Mouse (Mus musculus) stomach, embryonic 15.5 days (tissue): ENCODE measurements around the gene Inppl1. TPM values are rescaled to one million over a fixed set of nuclear protein-coding genes. Genes with fewer than 3 reads are reported as not detected.

Experiments used
- ATAC-seq: fragments of 200-750 bp; cut with Nextera tagmentation; 2 replicates; pipeline ENCODE4 v1.8.0; 2017; ENCODE audit warnings: low read depth, moderate number of reproducible peaks, moderate TSS enrichment; ENCODE audit not compliant: insufficient read depth, low FRiP score
- H3K27ac ChIP-seq: fragments of 300-500 bp; sonication (generic); 2 replicates; pipeline ENCODE4 v1.5.1; 2015; ENCODE audit warnings: mild to moderate bottlenecking, inconsistent platforms
- H3K27me3 ChIP-seq: fragments of 300-500 bp; sonication (generic); replicated peaks from 2 replicates; pipeline ENCODE4 v1.6.1; 2015; ENCODE audit warnings: inconsistent platforms
- H3K36me3 ChIP-seq: fragments of 300-500 bp; sonication (generic); 2 replicates; pipeline ENCODE4 v1.6.1; 2015; ENCODE audit warnings: inconsistent platforms
- H3K4me1 ChIP-seq: fragments of 300-500 bp; sonication (generic); 2 replicates; pipeline ENCODE4 v1.6.1; 2015; ENCODE audit warnings: inconsistent platforms
- H3K4me2 ChIP-seq: fragments of 300-500 bp; sonication (generic); 2 replicates; pipeline ENCODE4 v1.6.1; 2015; ENCODE audit warnings: mild to moderate bottlenecking, inconsistent platforms
- H3K4me3 ChIP-seq: fragments of 300-500 bp; sonication (generic); replicated peaks from 2 replicates; pipeline ENCODE4 v1.5.1; 2015; ENCODE audit warnings: inconsistent platforms
- H3K9ac ChIP-seq: fragments of 300-500 bp; sonication (generic); 2 replicates; pipeline ENCODE4 v1.6.1; 2015; ENCODE audit warnings: inconsistent platforms
- H3K9me3 ChIP-seq: fragments of 300-500 bp; sonication (generic); 2 replicates; pipeline ENCODE4 v1.6.1; 2016; ENCODE audit warnings: inconsistent platforms
- WGBS: fragments of 180-500 bp; shearing (Covaris S2); methylation state at CpG from one replicate; pipeline ENCODE4 v1.1.7; 2015; 5-methylcytosine and 5-hydroxymethylcytosine counted together
- polyA plus RNA-seq: library from polyadenylated mRNA; unstranded; fragments of >200 nt; fragmentation: Nextera tagmentation; extraction: Ambion mirVana; gene quantifications from 2 replicates; pipeline ENCODE4 v1.2.1, GENCODE M21; 2015

Inppl1 gene
- polyA plus RNA-seq, 1 experiment from 2014 or later = 39.7 TPM

DNA sequence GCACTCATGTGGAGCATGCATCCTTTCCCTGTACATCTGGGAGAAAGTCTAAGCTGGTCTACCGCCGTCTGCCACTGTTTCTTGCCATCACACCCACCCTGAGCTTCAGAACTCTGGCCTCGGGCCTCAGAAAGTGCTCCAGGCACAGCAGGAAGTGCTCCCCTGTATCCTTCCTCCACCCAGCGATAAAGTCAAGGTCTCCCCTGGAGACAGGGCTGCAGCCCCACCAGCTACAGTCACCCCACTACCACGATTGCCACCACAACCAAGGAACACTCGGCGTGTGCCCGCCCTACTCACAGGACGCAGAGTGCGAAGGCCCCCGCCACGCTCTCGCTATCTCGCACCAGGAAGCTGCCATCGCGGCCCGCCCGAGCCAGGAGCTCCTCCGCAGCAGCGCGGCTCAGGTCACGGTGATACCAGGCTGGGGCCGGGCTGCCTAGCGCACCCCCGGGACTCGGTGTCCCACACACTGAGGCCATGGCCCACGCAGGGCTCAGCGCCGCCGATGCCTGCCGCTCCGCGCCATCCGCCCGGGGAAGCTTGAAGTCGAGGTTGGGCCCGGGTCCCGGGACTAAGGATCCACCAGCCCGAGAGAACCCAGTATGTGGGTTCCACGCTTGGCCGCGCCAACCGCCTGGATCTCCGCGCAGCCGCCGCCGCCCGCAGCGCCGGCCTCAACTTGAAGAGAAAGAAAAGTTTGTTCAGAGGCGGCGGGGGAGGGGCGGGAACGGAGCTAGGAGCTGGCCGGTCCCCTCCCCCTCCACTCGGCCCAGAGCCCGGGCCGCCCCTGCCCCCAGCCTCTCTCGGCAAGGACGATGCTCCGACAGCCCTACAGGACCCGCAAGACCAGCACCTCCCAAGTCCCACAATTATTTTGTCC lies 1.5 kb downstream of the Inppl1 start:
- Histone ChIP-seq H3K4me3 (peak overlapping the region; percentile 91), H3K36me3 (peaks cover 15% of the 10 kb centered on the region), H3K9me3 (no peaks in the 10 kb centered on the region), H3K27me3 (no peaks in the 10 kb centered on the region), H3K4me2 (peak overlapping the region; percentile 69), H3K9ac (peak overlapping the region; percentile 96), H3K4me1 (peaks cover 20% of the 10 kb centered on the region), H3K27ac (peak overlapping the region; percentile 97)
- ATAC-seq = no peak; the same call in 1 of the 2 replicates
- WGBS = under 1% methylated on average over 62 of the region's 63 CpGs

DNA sequence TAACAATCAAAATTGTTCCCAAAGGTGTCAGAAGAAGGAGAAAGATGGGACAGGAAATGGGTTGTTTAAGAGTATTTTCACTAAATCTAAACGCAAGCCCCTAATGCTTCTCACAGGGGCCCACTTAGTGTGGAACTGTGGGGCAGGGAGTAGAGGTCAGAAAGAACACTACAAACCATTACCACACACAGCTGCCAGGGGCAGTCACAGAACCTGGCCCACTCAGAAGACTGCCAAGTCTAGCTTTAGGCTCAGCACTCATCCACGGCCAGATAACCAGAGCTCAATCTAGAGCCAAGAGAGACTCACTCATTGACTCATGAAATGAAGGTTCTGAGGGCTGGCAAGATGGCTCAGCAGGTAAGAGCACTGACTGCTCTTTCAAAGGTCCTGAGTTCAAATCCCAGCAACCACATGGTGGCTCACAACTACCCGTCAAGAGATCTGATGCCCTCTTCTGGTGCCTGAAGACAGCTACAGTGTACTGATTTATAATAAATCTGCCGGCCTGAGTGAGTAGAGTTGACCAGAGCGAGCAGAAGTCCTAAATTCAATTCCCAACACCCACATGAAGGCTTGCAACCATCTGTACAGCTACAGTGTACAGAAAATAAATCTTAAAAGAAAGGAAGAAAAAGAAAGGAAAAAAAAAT lies 2.4 kb downstream of the Inppl1 start:
- no peak for ATAC-seq
- peak overlapping the region; percentile 69 for H3K4me2 ChIP-seq
- WGBS = 27% methylated on average over 5 of the region's 5 CpGs

DNA sequence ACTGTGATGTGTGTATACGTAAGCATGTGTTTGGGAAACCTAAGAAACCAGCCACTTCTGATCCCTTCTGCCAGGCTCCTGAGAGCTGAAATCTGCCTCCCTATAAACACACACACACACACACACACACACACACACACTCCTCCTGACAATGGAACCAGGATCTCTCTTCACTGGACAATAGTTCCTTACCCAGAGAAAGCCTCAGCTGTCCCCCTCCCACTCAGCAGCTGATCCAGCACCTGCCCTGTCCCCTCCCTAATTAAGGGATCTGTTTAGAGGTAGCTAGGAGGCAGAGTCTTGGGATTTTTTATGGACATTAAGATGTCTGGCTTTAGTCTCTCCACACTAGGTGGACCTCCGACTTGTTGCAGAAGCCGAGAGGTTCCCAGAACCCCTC lies 3.1 kb downstream of the Inppl1 start:
- Histone ChIP-seq H3K27me3 (no peaks in the 10 kb centered on the region), H3K27ac (no peak overlapping the region), H3K4me2 (peak overlapping the region; percentile 69), H3K9me3 (no peaks in the 10 kb centered on the region), H3K9ac (no peak overlapping the region), H3K4me1 (peaks cover 20% of the 10 kb centered on the region), H3K4me3 (peak overlapping the region; percentile 91), H3K36me3 (peaks cover 31% of the 10 kb centered on the region)
- no peak for ATAC-seq
- WGBS = 58% methylated on average over 3 of the region's 3 CpGs

More for the DNA sequence above, 2.4 kb downstream of the Inppl1 start:
- Histone ChIP-seq H3K27ac (peak overlapping the region; percentile 97), H3K36me3 (peaks cover 24% of the 10 kb centered on the region), H3K9me3 (no peaks in the 10 kb centered on the region), H3K4me1 (peaks cover 20% of the 10 kb centered on the region), H3K27me3 (no peaks in the 10 kb centered on the region), H3K4me3 (peak overlapping the region; percentile 91), H3K9ac (peak overlapping the region; percentile 96; the same call in 1 of the 2 replicates)

DNA sequence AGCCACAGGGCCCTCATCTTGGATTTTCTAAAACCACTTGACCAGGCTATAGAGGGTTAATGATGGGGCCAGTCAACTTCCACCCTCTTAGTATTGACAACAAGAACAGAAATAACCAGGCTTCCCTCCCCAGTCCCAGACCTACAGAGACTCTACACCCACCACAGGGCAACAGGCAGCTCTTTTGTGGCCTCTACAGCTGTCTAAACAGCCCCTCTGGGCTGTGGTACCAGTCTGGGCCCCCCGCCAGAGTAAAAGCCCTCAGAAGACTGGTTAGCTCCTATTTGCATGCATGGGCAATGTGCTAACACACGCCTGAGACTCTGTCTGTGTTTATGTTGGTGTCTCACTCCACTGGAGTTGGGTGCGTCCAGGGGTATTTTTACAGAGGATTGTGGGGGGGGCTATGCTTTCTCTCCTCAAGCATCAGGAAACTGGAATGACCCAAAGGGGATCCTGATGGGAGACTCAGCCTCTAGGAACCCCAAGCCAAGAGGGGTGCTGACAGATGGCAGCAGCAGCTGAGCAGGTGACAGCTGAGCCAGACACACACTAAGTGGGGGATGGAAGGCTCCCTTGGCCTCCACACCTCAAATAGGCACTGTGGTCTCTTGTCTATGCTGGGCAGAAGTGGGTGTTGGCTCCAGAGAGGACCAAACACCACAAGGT lies 4.0 kb downstream of the Inppl1 start:
- Histone ChIP-seq H3K4me3 (no peak overlapping the region), H3K9me3 (no peaks in the 10 kb centered on the region), H3K36me3 (peaks cover 39% of the 10 kb centered on the region), H3K27me3 (no peaks in the 10 kb centered on the region), H3K9ac (no peak overlapping the region), H3K4me1 (peaks cover 20% of the 10 kb centered on the region), H3K4me2 (0 out of 2 replicates have a peak overlapping the region, but pooled peaks have one; percentile 23), H3K27ac (no peak overlapping the region)
- WGBS = 54% methylated on average over 3 of the region's 3 CpGs
- ATAC-seq = no peak

DNA sequence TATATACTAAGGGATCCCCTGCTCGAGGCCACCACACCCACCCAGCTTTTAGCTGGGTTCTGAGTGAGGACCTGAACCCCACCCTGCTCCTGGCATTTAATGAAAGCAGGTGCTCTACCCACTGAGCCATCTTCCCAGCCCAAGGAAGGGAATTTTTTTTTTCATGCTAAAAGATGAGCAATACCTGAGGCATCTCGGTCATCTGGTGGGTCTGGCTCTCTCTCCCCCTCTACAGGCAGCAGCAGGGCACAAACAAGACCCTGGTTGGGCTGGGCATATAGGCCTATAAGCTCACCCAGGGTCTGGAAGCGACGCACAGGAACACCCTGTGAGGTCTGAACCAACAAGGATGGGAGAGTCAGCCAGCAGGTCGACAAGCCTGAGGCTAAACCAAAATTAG lies 4.7 kb downstream of the Inppl1 start:
- H3K27ac ChIP-seq = no peak overlapping the region
- no peaks in the 10 kb centered on the region for H3K27me3 ChIP-seq
- H3K36me3 ChIP-seq = peaks cover 46% of the 10 kb centered on the region
- H3K9ac ChIP-seq = no peak overlapping the region
- H3K4me2 ChIP-seq = no peak overlapping the region
- ATAC-seq = no peak
- H3K4me3 ChIP-seq = no peak overlapping the region
- 67% methylated on average over 5 of the region's 5 CpGs for WGBS
- peaks cover 20% of the 10 kb centered on the region for H3K4me1 ChIP-seq
- no peaks in the 10 kb centered on the region for H3K9me3 ChIP-seq

DNA sequence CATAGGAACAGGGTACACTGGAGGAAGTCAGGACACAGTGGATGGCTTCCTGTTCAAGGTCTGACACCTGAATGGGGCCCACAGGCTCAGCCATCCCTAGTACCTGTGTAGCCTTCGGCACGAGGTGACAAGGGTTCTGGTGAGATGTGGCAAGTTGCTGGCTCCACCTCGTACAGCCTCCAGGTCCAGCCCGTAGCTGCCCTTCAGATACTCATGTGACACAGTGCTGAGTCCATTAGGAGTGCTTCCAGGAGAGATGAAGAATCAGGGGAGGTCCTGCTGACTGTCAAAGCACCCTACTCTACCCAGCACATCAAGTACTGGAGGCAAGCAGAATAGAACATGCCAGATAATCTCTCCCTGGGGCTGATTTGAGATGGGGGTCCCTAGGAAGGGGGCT lies 5.7 kb downstream of the Inppl1 start:
- H3K9ac ChIP-seq = no peak overlapping the region
- 85% methylated on average over 4 of the region's 4 CpGs for WGBS

DNA sequence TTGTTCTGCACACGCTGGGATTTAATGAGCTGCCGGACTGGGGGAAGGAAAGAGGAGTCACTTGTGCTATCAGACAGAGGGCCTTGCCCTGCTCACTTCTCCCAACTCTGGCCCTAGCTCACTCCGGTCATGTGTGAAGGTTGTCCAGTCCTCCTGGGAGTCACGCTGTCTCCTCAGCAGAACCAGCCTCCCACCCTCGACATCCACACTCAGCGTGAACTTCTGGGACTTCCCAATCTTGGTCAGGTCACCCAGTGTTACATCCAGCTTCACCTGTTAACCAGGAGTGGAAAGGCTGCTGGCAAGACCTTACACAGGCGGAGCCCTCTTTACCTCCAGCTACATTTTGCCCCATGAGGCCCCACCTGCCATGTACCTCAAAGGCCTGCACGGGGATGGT lies 6.6 kb downstream of the Inppl1 start:
- WGBS = 96% methylated on average over 8 of the region's 8 CpGs
- Histone ChIP-seq H3K9me3 (no peaks in the 10 kb centered on the region), H3K27me3 (no peaks in the 10 kb centered on the region), H3K4me1 (peaks cover 20% of the 10 kb centered on the region), H3K36me3 (peaks cover 61% of the 10 kb centered on the region), H3K27ac (no peak overlapping the region), H3K9ac (no peak overlapping the region), H3K4me3 (no peak overlapping the region), H3K4me2 (no peak overlapping the region)
- no peak for ATAC-seq

More for the DNA sequence above, 5.7 kb downstream of the Inppl1 start:
- Histone ChIP-seq H3K4me2 (no peak overlapping the region), H3K9me3 (no peaks in the 10 kb centered on the region), H3K27ac (no peak overlapping the region), H3K4me1 (peaks cover 20% of the 10 kb centered on the region), H3K4me3 (no peak overlapping the region), H3K36me3 (peaks cover 53% of the 10 kb centered on the region), H3K27me3 (no peaks in the 10 kb centered on the region)
- ATAC-seq = no peak

DNA sequence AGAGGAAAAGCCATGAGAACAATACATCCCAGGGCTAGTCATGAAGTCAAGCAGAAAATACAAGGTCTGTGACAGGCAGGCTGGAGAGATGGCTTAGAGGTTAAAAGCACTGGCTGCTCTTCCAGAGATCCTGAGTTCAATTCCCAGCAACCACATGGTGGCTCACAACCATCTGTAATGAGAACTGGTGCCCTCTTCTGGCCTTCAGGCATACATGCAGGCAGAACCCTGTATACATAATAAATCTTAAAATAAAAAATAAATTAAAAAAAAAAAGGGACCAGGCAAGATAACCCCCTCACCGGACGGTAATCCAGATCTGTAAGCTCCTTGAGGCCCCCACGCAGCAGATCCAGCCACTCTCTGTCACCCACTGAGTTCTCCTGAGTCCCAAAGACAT lies 7.7 kb downstream of the Inppl1 start:
- Histone ChIP-seq H3K27ac (no peak overlapping the region), H3K9ac (no peak overlapping the region), H3K9me3 (no peaks in the 10 kb centered on the region), H3K4me1 (peaks cover 15% of the 10 kb centered on the region), H3K36me3 (peaks cover 72% of the 10 kb centered on the region), H3K27me3 (no peaks in the 10 kb centered on the region), H3K4me3 (no peak overlapping the region), H3K4me2 (no peak overlapping the region)
- WGBS = 90% methylated on average over 3 of the region's 3 CpGs
- no peak for ATAC-seq

DNA sequence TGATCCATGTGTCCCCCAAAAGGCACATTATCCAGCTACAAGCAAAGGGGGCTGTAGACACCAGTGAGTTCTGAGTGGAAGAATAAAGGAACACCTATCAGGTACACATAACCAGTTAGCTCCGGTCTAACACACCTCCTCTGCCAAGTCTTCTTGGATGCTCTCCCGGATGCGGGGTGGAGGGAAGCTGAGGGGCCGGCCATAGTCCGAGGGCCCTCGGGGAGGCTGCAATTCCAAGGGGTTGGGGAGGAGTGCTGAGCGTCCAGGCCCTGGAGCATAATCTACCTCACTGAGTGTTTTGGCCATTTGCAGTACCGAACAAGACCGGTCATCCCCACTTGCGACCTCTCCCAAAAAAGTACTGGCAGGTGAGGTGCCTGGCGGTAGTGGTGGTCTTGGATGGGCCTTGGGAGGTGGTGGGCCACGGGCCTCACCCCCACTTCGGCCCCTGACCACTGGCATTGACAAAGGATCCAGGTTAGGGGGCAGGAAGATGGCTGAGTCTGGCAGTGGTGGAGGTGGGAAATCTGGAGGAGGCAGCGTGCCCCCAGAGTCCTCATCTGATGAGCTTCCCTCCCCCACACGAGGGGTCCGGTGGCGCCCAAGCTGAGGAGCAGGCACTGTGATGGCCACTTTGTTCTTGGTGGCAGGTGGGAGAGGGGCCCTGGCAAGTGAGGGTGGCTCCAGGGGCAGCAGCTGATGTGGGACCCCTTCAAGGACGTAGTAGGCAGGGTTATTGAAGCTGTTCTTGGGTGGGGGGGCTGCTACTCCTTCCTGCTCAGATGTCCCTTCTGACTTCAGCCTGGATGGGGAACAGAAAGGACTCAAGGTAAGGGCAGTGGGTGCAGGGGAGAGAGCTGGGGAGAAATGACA lies 14.0 kb downstream of the Inppl1 start:
- H3K4me3 ChIP-seq = no peak overlapping the region
- peaks cover 26% of the 10 kb centered on the region for H3K27me3 ChIP-seq
- H3K4me1 ChIP-seq = peaks cover 24% of the 10 kb centered on the region
- no peak overlapping the region for H3K27ac ChIP-seq
- H3K9ac ChIP-seq = no peak overlapping the region
- no peak for ATAC-seq
- peaks cover 44% of the 10 kb centered on the region for H3K36me3 ChIP-seq
- 76% methylated on average over 18 of the region's 18 CpGs for WGBS
- H3K4me2 ChIP-seq = no peak overlapping the region
- H3K9me3 ChIP-seq = no peaks in the 10 kb centered on the region

DNA sequence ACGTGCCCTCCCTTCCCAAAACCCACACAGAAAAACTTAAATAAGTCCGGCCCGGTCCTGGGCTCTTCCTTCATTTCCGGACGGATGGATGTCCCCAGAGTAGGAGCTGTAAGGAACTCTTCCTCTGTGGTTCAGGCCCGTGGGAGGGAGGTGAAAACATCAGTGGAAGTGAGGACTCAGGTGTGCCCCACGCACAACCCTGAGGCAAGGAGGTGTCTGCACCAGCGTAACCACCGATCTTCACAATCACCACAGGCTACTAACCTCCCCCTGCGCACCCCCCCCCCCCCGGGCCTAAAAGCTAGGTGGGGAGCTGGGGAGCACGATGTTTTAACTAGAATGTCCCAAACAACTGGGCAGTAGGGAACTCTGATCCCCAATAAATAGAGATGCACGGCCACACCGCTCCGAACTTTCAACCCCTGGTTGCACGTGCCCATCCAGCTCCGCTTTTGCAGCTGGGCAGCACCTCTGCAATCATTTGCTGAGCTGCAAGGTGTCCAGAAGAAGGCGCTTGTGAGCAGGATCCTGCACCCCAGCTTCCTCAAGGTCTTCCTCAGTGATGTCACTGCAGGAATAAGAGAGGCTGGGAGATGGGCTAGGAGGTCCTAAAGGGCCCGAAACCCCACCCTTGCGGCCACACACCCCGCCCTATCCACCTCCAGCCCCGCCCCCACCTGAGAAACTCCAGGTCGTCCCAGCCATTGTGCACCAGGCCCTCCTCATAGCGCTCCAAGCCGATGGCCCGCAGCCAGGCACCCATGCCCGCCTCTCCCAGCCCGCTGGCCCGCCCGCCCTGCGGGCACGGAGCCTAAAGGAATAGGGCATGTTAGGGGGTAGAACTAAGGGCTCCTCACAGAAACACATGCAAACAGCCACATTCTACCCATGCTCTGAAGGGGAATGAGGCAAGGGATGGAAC lies 14.9 kb downstream of the Inppl1 start:
- no peak overlapping the region for H3K27ac ChIP-seq
- H3K4me3 ChIP-seq = no peak overlapping the region
- H3K4me1 ChIP-seq = peaks cover 28% of the 10 kb centered on the region
- 50% methylated on average over 32 of the region's 32 CpGs for WGBS
- H3K36me3 ChIP-seq = peaks cover 35% of the 10 kb centered on the region
- no peaks in the 10 kb centered on the region for H3K9me3 ChIP-seq
- H3K9ac ChIP-seq = no peak overlapping the region
- H3K27me3 ChIP-seq = peaks cover 34% of the 10 kb centered on the region
- ATAC-seq = no peak
- no peak overlapping the region for H3K4me2 ChIP-seq
